Mouse (Mus musculus) MEL (cell line): ENCODE measurements around the gene Fer1l4. TPM values are rescaled to one million over a fixed set of nuclear protein-coding genes. Genes with fewer than 3 reads are reported as not detected.

Experiments used
- DNase-seq: peaks from one replicate; pipeline ENCODE4 v3.0.0; 2011; ENCODE audit warnings: low read depth, low spot score
- H3K27ac ChIP-seq: 2 replicates; pipeline ENCODE4 v1.5.1; 2012; ENCODE audit warnings: low read depth, mild to moderate bottlenecking, control low read depth, low read length, moderate library complexity; ENCODE audit not compliant: control insufficient read depth
- H3K27me3 ChIP-seq, 2 experiments: fragments of 150-350 bp in 1 of 2; sonication (generic) in 1 of 2; 2 replicates each; pipeline ENCODE4 v1.6.1; 2012; ENCODE audit warnings: low read length in 2 of 2, mild to moderate bottlenecking in 2 of 2, improper control_type of control experiment in 1 of 2, moderate library complexity in 1 of 2; ENCODE audit not compliant: insufficient read depth in 2 of 2, control insufficient read depth in 1 of 2
- H3K36me3 ChIP-seq, 2 experiments: 2 replicates each; pipeline ENCODE4 v1.6.1; 2012 to 2014; ENCODE audit warnings: low read length in 2 of 2, improper control_type of control experiment in 1 of 2, inconsistent platforms in 1 of 2, mild to moderate bottlenecking in 1 of 2; ENCODE audit not compliant: insufficient read depth in 2 of 2, control insufficient read depth in 1 of 2
- H3K4me1 ChIP-seq, 2 experiments: fragments of 150-350 bp in 1 of 2; sonication (generic) in 1 of 2; 2 replicates each; pipeline ENCODE4 v1.6.1; 2012; ENCODE audit warnings: low read length in 2 of 2, improper control_type of control experiment in 1 of 2, mild to moderate bottlenecking in 1 of 2; ENCODE audit not compliant: insufficient read depth in 2 of 2, control insufficient read depth in 1 of 2
- H3K4me3 ChIP-seq, 2 experiments: fragments of 150-350 bp in 1 of 2; sonication (generic) in 1 of 2; 2 replicates each; pipeline ENCODE4 v1.5.1; 2012; ENCODE audit warnings: low read depth in 2 of 2, low read length in 2 of 2, mild to moderate bottlenecking in 2 of 2, moderate library complexity in 2 of 2, control low read depth in 1 of 2, improper control_type of control experiment in 1 of 2; ENCODE audit not compliant: control insufficient read depth in 1 of 2, insufficient read depth in 1 of 2
- H3K79me2 ChIP-seq: 2 replicates; pipeline ENCODE4 v1.6.1; 2012; ENCODE audit warnings: mild to moderate bottlenecking, low read length, moderate library complexity; ENCODE audit not compliant: control insufficient read depth, poor library complexity, insufficient read depth
- H3K9ac ChIP-seq: 2 replicates; pipeline ENCODE4 v1.6.1; 2012; ENCODE audit warnings: low read depth, mild to moderate bottlenecking, control low read depth, low read length, moderate library complexity; ENCODE audit not compliant: control insufficient read depth, poor library complexity, severe bottlenecking
- H3K9me3 ChIP-seq: fragments of 150-350 bp; sonication (generic); replicated peaks from 2 replicates; pipeline ENCODE4 v1.6.1; 2012; ENCODE audit warnings: mild to moderate bottlenecking, low read length, improper control_type of control experiment, moderate library complexity; ENCODE audit not compliant: insufficient read depth
- BHLHE40 ChIP-seq: IDR thresholded peaks from 2 replicates; pipeline ENCODE4 v1.6.1; 2012; ENCODE audit warnings: low read depth, mild to moderate bottlenecking, inconsistent platforms, low read length, improper control_type of control experiment, borderline replicate concordance
- CHD1 ChIP-seq: IDR thresholded peaks from 2 replicates; pipeline ENCODE4 v1.6.1; 2012; ENCODE audit warnings: low read depth, mild to moderate bottlenecking, inconsistent platforms, low read length, improper control_type of control experiment
- CHD2 ChIP-seq: IDR thresholded peaks from 2 replicates; pipeline ENCODE4 v1.6.1; 2011; ENCODE audit warnings: low read length, improper control_type of control experiment
- CTCF ChIP-seq, 3 experiments: IDR thresholded peaks in 2 of 3; conservative IDR thresholded peaks in 1 of 3; 2 replicates each; pipeline ENCODE4 v1.5.1; 2011 to 2012; ENCODE audit warnings: low read length in 3 of 3, low read depth in 2 of 3, mild to moderate bottlenecking in 2 of 3, improper control_type of control experiment in 1 of 3, inconsistent platforms in 1 of 3, mixed read lengths in 1 of 3, moderate library complexity in 1 of 3; ENCODE audit not compliant: control insufficient read depth in 1 of 3, insufficient read depth in 1 of 3, poor library complexity in 1 of 3, severe bottlenecking in 1 of 3
- EP300 ChIP-seq, 2 experiments: IDR thresholded peaks; 2 replicates each; pipeline ENCODE4 v1.6.1; 2011; ENCODE audit warnings: improper control_type of control experiment in 2 of 2, low read length in 2 of 2, low read depth in 1 of 2, mild to moderate bottlenecking in 1 of 2
- ETS1 ChIP-seq: IDR thresholded peaks from 2 replicates; pipeline ENCODE4 v1.6.1; 2012; ENCODE audit warnings: low read depth, mild to moderate bottlenecking, inconsistent platforms, low read length, improper control_type of control experiment, moderate library complexity
- GABPA ChIP-seq: IDR thresholded peaks from 2 replicates; pipeline ENCODE4 v1.6.1; 2012; ENCODE audit warnings: low read depth, mild to moderate bottlenecking, inconsistent platforms, low read length, improper control_type of control experiment, moderate library complexity
- GATA1 ChIP-seq: IDR thresholded peaks from 2 replicates; pipeline ENCODE4 v1.6.1; 2011; ENCODE audit warnings: low read depth, low read length, improper control_type of control experiment
- HCFC1 ChIP-seq: IDR thresholded peaks from 2 replicates; pipeline ENCODE4 v1.6.1; 2012; ENCODE audit warnings: low read depth, mild to moderate bottlenecking, inconsistent platforms, low read length, improper control_type of control experiment, moderate library complexity
- JUND ChIP-seq: IDR thresholded peaks from 2 replicates; pipeline ENCODE4 v1.6.1; 2011; ENCODE audit warnings: low read depth, mild to moderate bottlenecking, improper control_type of control experiment, low read length
- MAX ChIP-seq: IDR thresholded peaks from 2 replicates; pipeline ENCODE4 v1.6.1; 2011; ENCODE audit warnings: low read length, improper control_type of control experiment
- MXI1 ChIP-seq: IDR thresholded peaks from 2 replicates; pipeline ENCODE4 v1.6.1; 2011; ENCODE audit warnings: mild to moderate bottlenecking, low read depth, low read length, improper control_type of control experiment
- MYC ChIP-seq: IDR thresholded peaks from 2 replicates; pipeline ENCODE4 v1.6.1; 2011; ENCODE audit warnings: low read depth, mild to moderate bottlenecking, low read length, improper control_type of control experiment, moderate library complexity
- NELFE ChIP-seq: IDR thresholded peaks from 2 replicates; pipeline ENCODE4 v1.6.1; 2011; ENCODE audit warnings: low read depth, low read length, improper control_type of control experiment
- NRF1 ChIP-seq: IDR thresholded peaks from 2 replicates; pipeline ENCODE4 v1.6.1; 2014; ENCODE audit warnings: low read depth, mild to moderate bottlenecking, inconsistent platforms, low read length, improper control_type of control experiment, moderate library complexity; ENCODE audit not compliant: poor library complexity, insufficient read depth, severe bottlenecking
- POLR2A ChIP-seq, 2 experiments: IDR thresholded peaks; 2 replicates each; pipeline ENCODE4 v1.6.1; 2011 to 2012; ENCODE audit warnings: low read length in 2 of 2, mild to moderate bottlenecking in 2 of 2, control low read depth in 1 of 2, improper control_type of control experiment in 1 of 2, low read depth in 1 of 2, moderate library complexity in 1 of 2; ENCODE audit not compliant: control insufficient read depth in 1 of 2, insufficient read depth in 1 of 2, poor library complexity in 1 of 2
- POLR2AphosphoS5 ChIP-seq: IDR thresholded peaks from 2 replicates; pipeline ENCODE4 v1.6.1; 2012; ENCODE audit warnings: low read depth, borderline replicate concordance, mild to moderate bottlenecking, inconsistent platforms, low read length, moderate library complexity, mixed read lengths
- RAD21 ChIP-seq: IDR thresholded peaks from 2 replicates; pipeline ENCODE4 v1.6.1; 2011; ENCODE audit warnings: mild to moderate bottlenecking, low read depth, low read length, improper control_type of control experiment
- RCOR1 ChIP-seq: IDR thresholded peaks from 2 replicates; pipeline ENCODE4 v1.6.1; 2012; ENCODE audit warnings: low read depth, mild to moderate bottlenecking, inconsistent platforms, low read length, improper control_type of control experiment
- SIN3A ChIP-seq: IDR thresholded peaks from 2 replicates; pipeline ENCODE4 v1.6.1; 2012; ENCODE audit warnings: low read length, improper control_type of control experiment, inconsistent platforms
- TAL1 ChIP-seq: IDR thresholded peaks from 2 replicates; pipeline ENCODE4 v1.6.1; 2012; ENCODE audit warnings: mild to moderate bottlenecking, inconsistent platforms, low read length, moderate library complexity, mixed read lengths
- TBP ChIP-seq: IDR thresholded peaks from 2 replicates; pipeline ENCODE4 v1.8.0; 2011; ENCODE audit warnings: low read depth, low read length, improper control_type of control experiment
- TCF12 ChIP-seq: IDR thresholded peaks from 2 replicates; pipeline ENCODE4 v1.6.1; 2014; ENCODE audit warnings: low read depth, mild to moderate bottlenecking, inconsistent platforms, low read length, improper control_type of control experiment, moderate library complexity
- USF1 ChIP-seq: IDR thresholded peaks from 2 replicates; pipeline ENCODE4 v1.6.1; 2014; ENCODE audit warnings: low read depth, mild to moderate bottlenecking, inconsistent platforms, low read length, improper control_type of control experiment, moderate library complexity
- USF2 ChIP-seq, 2 experiments: IDR thresholded peaks; 2 replicates each; pipeline ENCODE4 v1.6.1; 2011 to 2012; ENCODE audit warnings: improper control_type of control experiment in 2 of 2, low read length in 2 of 2, borderline replicate concordance in 1 of 2, inconsistent platforms in 1 of 2, low read depth in 1 of 2, mild to moderate bottlenecking in 1 of 2; ENCODE audit not compliant: insufficient read depth in 1 of 2
- ZC3H11A ChIP-seq: IDR thresholded peaks from 2 replicates; pipeline ENCODE4 v1.6.1; 2012; ENCODE audit warnings: low read depth, mild to moderate bottlenecking, inconsistent platforms, low read length, improper control_type of control experiment
- ZNF384 ChIP-seq: IDR thresholded peaks from 2 replicates; pipeline ENCODE4 v1.6.1; 2012; ENCODE audit warnings: low read depth, mild to moderate bottlenecking, inconsistent platforms, low read length, improper control_type of control experiment
- polyA plus RNA-seq, 2 experiments: library from polyadenylated mRNA; stranded (reverse) in 1 of 2; unstranded in 1 of 2; fragments of >175 nt in 1 of 2; fragments of >200 nt in 1 of 2; gene quantifications; 2 replicates each; pipeline versions ENCODE4 v1.2.1 to v1.2.4; 2012; ENCODE audit warnings: low replicate concordance in 2 of 2, low read depth in 1 of 2; ENCODE audit not compliant: insufficient read length in 2 of 2, insufficient read depth in 1 of 2, missing spikeins in 1 of 2
- total RNA-seq: library from RNA; depleted of rRNA; stranded (reverse); fragments of 300-350 nt; gene quantifications from 2 replicates; pipeline ENCODE4 v1.2.3, GENCODE M21; 2012

Gene Fer1l4
- total and polyA plus RNA-seq, 3 experiments: 0.04 to 0.07 TPM; not detected in 1

DNA sequence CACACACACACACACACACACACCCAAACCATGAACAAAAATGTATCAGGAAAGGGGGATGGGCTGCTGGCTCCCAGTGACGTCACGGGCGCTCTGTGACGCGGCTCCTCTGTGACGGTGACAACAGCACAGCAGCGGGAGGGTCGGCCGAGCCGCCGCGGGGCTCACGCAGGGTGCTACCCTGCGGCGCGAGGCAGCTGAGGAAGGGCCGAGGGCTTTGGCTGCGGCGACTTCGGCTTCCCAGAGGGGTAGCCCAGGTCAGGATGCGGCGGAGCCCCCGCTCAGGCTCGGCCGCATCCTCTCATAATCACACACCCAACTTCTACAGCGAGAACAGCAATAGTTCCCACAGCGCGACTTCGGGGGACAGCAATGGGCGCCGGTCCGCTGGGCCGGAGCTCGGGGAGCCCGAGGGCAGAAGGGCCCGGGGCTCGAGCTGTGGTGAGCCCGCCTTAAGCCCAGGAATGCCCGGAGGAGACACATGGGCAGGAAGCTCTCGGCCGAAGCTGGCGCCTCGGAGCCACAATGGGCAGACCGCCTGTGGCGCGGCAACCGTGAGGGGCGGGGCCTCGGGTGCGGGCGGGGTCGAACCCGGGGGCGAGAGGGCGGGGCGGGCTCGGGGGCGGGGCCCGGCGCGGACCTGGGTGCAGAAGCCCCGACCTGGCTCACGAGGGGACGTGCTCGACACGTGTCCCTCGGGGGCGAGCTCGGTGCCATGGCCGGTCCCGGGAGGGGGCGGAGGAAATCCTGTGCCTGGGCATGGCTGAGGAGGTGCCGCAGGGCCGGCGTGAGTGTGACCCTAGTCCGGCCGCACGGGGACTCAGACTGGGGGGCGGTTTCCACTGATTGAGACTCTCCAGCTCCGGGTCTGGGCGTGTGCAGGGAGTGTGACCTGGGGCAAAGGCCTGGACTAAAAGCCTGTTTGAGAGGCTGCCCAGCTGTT, 12.6 kb upstream of the Fer1l4 start, which contains the start of gene Spag4:
Spag4 (plus strand) TSS at position 77 of the 943 bp plus-strand sequence.
- peaks cover 0 to 2% of the 10 kb centered on the region in 2 experiments; a peak in 1 of 4 replicates for H3K27me3 ChIP-seq
- peaks cover 2 to 4% of the 10 kb centered on the region in 2 experiments; a peak in 3 of 4 replicates for H3K36me3 ChIP-seq
- TF ChIP-seq CHD1 (no peak), EP300 (IDR thresholded peaks at IDR 0.05; ENCODE audit: low read depth in 1 of 2, low read length in 2 of 2) (no peak), USF2 (IDR thresholded peaks at IDR 0.05; ENCODE audit: borderline replicate concordance in 1 of 2, insufficient read depth in 1 of 2, low read depth in 1 of 2, low read length in 2 of 2) (no peak), HCFC1 (peak; percentile 74), MAX (peak; percentile 73; the same call in 1 of the 2 replicates), TCF12 (0 out of 2 replicates have a peak, but pooled peaks have one; percentile 33), SIN3A (peak; percentile 47), MXI1 (peak; percentile 93; the same call in 1 of the 2 replicates), BHLHE40 (0 out of 2 replicates have a peak, but pooled peaks have one; percentile 46), JUND (no peak), CTCF (IDR thresholded peaks at IDR 0.05 in 2 of 3, conservative IDR thresholded peaks at IDR 0.05 in 1 of 3; ENCODE audit: control insufficient read depth in 1 of 3, insufficient read depth in 1 of 3, low read depth in 2 of 3, low read length in 3 of 3, poor library complexity in 1 of 3, severe bottlenecking in 1 of 3) (no peak), ETS1 (peak; percentile 69), TAL1 (no peak), USF1 (peak; percentile 39; the same call in 1 of the 2 replicates), NRF1 (no peak), GABPA (peak; percentile 87; the same call in 1 of the 2 replicates), POLR2A (IDR thresholded peaks at IDR 0.05; ENCODE audit: control insufficient read depth in 1 of 2, insufficient read depth in 1 of 2, low read depth in 1 of 2, low read length in 2 of 2, poor library complexity in 1 of 2) (peak; percentile 61 to 80; a peak in 3 of 4 replicates), ZC3H11A (no peak), CHD2 (peak; percentile 77), ZNF384 (no peak), GATA1 (no peak), POLR2AphosphoS5 (no peak), RCOR1 (no peak), TBP (no peak; the same call in 1 of the 2 replicates), NELFE (peak; percentile 69), RAD21 (no peak), MYC (peak; percentile 59; the same call in 1 of the 2 replicates)
- H3K4me1 ChIP-seq: peaks cover 0 to 9% of the 10 kb centered on the region in 2 experiments; a peak in 3 of 4 replicates
- H3K27ac ChIP-seq: peak within 1 kb of the TSS; percentile 69
- peak; percentile 86 for DNase-seq
- H3K9me3 ChIP-seq: no peaks in the 10 kb centered on the region
- peak within 1 kb of the TSS; percentile 97 for H3K9ac ChIP-seq
- peak within 1 kb of the TSS; percentile 89 to 99 for H3K4me3 ChIP-seq
- peaks cover 3% of the 10 kb centered on the region; the same call in 1 of the 2 replicates for H3K79me2 ChIP-seq
